Mouse (Mus musculus): ENCODE measurements around the gene Sdf2. TPM values are rescaled to one million over a fixed set of nuclear protein-coding genes. Genes with fewer than 3 reads are reported as not detected.
"Not testable (repeated sequence)": the region's sequence is repeated elsewhere in the genome, so short reads cannot be mapped to it uniquely, and the experiment has no call there.

Gene Sdf2
- polyA plus RNA-seq, 1 experiment from 2014 or later = 43.8 TPM

DNA sequence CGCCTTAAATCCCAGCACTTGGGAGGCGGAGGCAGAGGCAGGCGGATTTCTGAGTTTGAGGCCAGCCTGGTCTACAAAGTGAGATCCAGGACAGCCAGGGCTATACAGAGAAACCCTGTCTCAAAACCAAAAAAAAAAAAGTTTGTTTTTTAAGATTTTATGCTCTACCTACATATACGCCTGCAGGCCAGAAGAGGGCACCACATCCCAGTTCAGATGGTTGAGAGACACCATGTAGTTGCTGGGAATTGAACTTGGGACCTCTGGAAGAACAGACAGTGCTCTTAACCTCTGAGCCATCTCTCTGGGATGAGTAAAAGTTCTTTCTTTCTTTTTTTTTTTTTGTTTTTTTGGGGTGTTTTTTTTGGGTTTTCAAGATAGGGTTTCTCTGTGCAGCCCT is 30.6 kb downstream of the Sdf2 start:
- not testable (repeated sequence) for H3K27ac ChIP-seq; H3K9me3 ChIP-seq (replicated peaks); H3K4me1 ChIP-seq; H3K4me3 ChIP-seq; DNase-seq (ENCODE audit: low spot score); H3K27me3 ChIP-seq (ENCODE audit: low read depth, poor library complexity, severe bottlenecking)
- peaks cover 100% of the 10 kb centered on the region for H3K36me3 ChIP-seq
- 94% methylated on average over 4 of the region's 4 CpGs for WGBS

DNA sequence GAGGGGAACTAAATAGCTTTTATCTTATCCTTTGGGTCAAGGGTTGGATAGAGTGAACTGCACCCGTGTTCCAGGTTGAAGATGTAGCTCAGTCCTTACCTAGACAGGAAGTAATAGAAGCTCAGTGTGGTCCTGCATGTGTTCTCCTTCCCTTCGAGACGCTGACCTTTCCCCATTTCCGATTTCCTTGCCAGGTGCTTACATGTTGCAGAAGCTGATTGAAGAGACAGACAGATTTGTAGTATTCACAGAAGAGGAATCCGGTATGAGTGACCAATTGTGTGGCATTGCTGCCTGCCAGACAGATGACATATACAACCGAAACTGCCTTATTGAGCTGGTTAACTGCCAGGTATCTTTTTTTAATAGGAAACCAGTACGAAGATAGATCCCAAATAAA is 33.3 kb downstream of the Sdf2 start:
- no peaks in the 10 kb centered on the region for H3K4me1 ChIP-seq
- H3K27ac ChIP-seq = no peak overlapping the region
- H3K4me3 ChIP-seq = no peak overlapping the region
- 92% methylated on average over 7 of the region's 7 CpGs for WGBS
- DNase-seq (ENCODE audit: low spot score) = no peak
- no peaks in the 10 kb centered on the region for H3K27me3 ChIP-seq (ENCODE audit: low read depth, poor library complexity, severe bottlenecking)
- no peaks in the 10 kb centered on the region for H3K9me3 ChIP-seq (replicated peaks)
- H3K36me3 ChIP-seq = peaks cover 100% of the 10 kb centered on the region

DNA sequence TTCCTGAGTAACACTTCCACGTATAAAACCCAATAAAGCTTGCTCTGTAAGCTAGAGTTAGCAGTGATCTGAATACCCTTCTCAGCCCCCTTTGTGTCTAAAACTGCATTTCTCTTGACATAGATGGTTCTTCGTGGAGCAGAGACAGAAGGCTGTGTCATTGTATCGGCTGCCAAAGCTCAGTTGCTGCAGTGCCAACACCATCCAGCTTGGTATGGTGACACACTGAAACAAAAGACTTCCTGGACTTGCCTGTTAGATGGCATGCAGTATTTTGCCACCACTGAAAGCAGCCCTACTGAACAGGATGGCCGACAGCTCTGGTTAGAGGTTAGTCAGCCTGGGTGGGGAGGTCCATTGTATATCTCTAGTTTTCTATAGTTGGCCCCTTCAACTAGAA is 34.0 kb downstream of the Sdf2 start:
- H3K4me1 ChIP-seq = no peaks in the 10 kb centered on the region
- DNase-seq (ENCODE audit: low spot score) = no peak
- no peak overlapping the region for H3K27ac ChIP-seq
- 94% methylated on average over 4 of the region's 4 CpGs for WGBS
- no peaks in the 10 kb centered on the region for H3K9me3 ChIP-seq (replicated peaks)
- H3K27me3 ChIP-seq (ENCODE audit: low read depth, poor library complexity, severe bottlenecking) = no peaks in the 10 kb centered on the region
- H3K36me3 ChIP-seq = peaks cover 99% of the 10 kb centered on the region
- H3K4me3 ChIP-seq = no peak overlapping the region

DNA sequence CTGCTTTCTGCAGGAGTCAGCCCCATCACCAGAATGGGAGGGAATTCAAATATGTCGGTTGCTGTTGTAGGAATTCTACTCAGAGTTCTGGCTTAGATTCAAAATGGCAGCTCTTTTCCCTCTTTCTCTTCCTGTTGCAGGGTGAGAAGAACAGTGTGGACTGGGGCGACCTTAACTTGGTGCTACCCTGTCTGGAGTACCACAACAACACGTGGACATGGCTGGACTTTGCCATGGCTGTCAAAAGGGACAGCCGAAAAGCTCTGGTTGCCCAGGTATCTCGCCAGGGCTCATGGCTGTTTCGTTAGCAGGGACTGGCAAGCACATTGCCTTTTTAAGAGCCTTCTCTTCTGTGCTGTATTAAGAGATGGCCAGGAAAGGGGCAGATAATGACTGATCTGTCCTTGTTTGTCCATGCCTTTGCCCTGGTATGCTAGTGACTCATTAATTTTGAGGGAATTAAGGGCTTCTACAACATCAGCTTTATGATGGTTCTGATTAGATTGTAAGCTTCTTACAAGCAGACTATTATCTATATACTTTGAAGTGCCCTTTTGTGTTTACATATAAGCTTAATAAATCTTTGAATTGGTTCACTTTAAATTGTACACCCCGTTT is 43.7 kb downstream of the Sdf2 start:
- Histone ChIP-seq H3K9me3 (replicated peaks) (no peaks in the 10 kb centered on the region), H3K36me3 (peaks cover 95% of the 10 kb centered on the region), H3K4me1 (no peaks in the 10 kb centered on the region), H3K27ac (no peak overlapping the region), H3K27me3 (ENCODE audit: low read depth, poor library complexity, severe bottlenecking) (no peaks in the 10 kb centered on the region), H3K4me3 (no peak overlapping the region)
- no peak for DNase-seq (ENCODE audit: low spot score)
- 94% methylated on average over 7 of the region's 7 CpGs for WGBS

DNA sequence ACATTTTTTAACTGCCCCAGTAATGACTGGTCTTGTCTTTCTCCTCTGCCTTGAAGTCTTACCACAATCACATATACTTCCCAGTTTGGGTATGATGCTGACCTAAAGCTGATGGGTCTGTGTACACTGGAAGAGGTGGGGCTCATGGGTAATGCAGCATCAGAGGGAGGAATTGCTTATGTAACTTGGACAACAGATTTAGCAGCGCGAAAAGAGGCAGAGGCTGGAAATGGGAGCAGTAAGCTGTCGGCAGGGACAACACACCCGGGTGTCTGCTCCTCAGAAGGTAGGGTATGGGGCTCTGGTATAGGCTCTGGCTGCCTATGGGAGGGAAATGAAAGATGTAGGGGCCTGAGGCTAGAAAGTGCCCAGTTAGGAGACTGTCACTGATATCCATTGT is 45.1 kb downstream of the Sdf2 start, which contains the start of gene BC030499:
Gene BC030499 (plus strand): TSS at position 188 of the 400 bp plus-strand sequence.
- Histone ChIP-seq H3K27ac (no peak within 1 kb of the TSS), H3K36me3 (peaks cover 89% of the 10 kb centered on the region), H3K4me1 (no peaks in the 10 kb centered on the region), H3K27me3 (ENCODE audit: low read depth, poor library complexity, severe bottlenecking) (no peaks in the 10 kb centered on the region), H3K9me3 (replicated peaks) (no peaks in the 10 kb centered on the region), H3K4me3 (no peak within 1 kb of the TSS)
- no peak for DNase-seq (ENCODE audit: low spot score)
- 94% methylated on average over 4 of the region's 4 CpGs for WGBS

DNA sequence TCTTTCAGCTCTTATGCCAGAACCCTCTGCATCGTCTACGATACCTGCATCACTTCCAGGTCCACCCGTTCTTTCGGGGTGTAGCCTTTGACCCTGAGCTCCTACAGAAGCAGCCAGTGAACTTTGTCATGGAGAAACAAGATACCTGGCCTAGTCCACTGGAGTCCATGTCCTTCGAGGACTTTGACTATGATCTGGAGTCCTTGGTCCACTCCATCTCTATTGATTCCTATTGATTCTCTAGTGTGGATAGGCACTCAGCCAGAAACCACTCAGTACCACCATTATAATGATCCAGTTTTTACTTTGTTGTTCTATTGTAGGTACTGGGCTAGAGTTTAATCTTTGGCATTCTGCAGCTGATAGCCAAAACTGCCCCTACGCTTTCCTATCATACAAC is 49.0 kb downstream of the Sdf2 start:
- Histone ChIP-seq H3K9me3 (replicated peaks) (no peaks in the 10 kb centered on the region), H3K27ac (no peak overlapping the region), H3K4me1 (no peaks in the 10 kb centered on the region), H3K27me3 (ENCODE audit: low read depth, poor library complexity, severe bottlenecking) (no peaks in the 10 kb centered on the region), H3K36me3 (peaks cover 53% of the 10 kb centered on the region), H3K4me3 (no peak overlapping the region)
- 94% methylated on average over 6 of the region's 6 CpGs for WGBS
- DNase-seq (ENCODE audit: low spot score) = no peak

DNA sequence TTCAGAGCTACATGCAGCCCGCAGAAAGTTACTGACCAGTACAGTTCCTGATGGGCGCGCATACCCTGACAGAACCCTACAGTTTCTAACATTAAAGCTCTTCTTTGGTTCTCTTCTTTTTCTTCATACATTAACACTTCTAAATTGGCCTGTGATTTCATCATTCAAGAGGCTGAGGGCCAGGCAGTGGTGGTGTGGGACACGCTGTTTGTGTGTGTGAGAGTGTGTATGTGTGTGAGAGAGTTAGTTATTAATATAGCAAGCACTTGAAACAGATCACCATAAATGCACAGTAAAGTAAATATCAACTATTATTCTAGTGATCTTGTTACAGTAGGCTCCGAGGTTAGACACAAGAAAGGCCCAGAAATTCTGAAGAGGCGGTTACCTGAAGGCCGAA is 55.4 kb downstream of the Sdf2 start:
- H3K4me1 ChIP-seq = peaks cover 23% of the 10 kb centered on the region
- H3K9me3 ChIP-seq (replicated peaks) = no peaks in the 10 kb centered on the region
- peaks cover 33% of the 10 kb centered on the region for H3K36me3 ChIP-seq
- no peak for DNase-seq (ENCODE audit: low spot score)
- peak overlapping the region; percentile 92 for H3K4me3 ChIP-seq
- H3K27me3 ChIP-seq (ENCODE audit: low read depth, poor library complexity, severe bottlenecking) = no peaks in the 10 kb centered on the region
- 68% methylated on average over 7 of the region's 7 CpGs for WGBS
- peak overlapping the region; percentile 94 for H3K27ac ChIP-seq

DNA sequence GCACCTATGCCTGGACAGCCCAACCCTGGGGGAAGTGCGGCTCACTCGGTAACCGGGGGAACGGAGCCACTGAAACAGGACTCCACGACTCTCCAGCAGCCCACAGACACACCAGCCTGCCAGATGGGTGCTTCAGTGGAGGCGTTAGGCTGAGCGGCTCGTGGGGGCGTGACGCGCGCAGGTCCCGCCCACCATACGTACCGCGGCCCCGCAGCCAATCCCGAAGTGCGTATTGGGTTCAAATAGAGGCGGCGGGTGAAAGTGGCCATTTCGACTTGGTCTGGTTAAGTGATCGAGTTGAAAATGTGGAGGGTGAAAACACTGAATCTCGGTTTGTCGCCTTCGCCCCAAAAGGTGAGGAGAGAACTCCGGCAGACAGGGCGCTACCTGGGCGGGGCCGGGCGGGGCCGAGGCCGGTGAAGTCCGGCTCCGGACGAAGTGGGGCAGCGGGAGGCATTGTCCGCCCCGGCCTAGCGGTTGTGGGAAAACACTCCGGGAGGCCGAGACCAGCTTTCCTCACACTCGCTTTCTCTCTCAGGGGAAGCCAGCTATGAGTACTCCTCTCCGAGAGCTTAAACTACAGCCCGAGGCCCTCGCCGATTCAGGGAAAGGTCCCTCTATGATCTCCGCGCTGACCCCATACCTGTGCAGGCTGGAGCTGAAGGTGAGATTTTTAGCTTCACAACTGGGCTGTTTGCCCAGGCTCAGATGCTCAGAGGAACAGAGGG is 56.0 kb downstream of the Sdf2 start, which contains the start of gene Spag5:
Gene Spag5 (plus strand): TSS at position 173 of the 728 bp plus-strand sequence.
- peaks cover 27% of the 10 kb centered on the region for H3K4me1 ChIP-seq
- under 1% methylated on average over 49 of the region's 49 CpGs for WGBS
- peak within 1 kb of the TSS; percentile 92 for H3K4me3 ChIP-seq
- peak within 1 kb of the TSS; percentile 94 for H3K27ac ChIP-seq
- H3K36me3 ChIP-seq = peaks cover 36% of the 10 kb centered on the region
- H3K27me3 ChIP-seq (ENCODE audit: low read depth, poor library complexity, severe bottlenecking) = no peaks in the 10 kb centered on the region
- peak; percentile 91 for DNase-seq (ENCODE audit: low spot score)
- no peaks in the 10 kb centered on the region for H3K9me3 ChIP-seq (replicated peaks)

Other genes starting within 250 kb of the Sdf2 start
- 16.1 and 17.5 TPM in 2 replicates for gene Dhrs13, start 213.5 kb upstream of the Sdf2 start, polyA plus RNA-seq (2016; fragmentation: Nextera tagmentation; extraction: Ambion mirVana)
- gene Flot2, start 207.8 kb upstream of the Sdf2 start, polyA plus RNA-seq (2016; fragmentation: Nextera tagmentation; extraction: Ambion mirVana) = 58.9 and 64.6 TPM in 2 replicates
- 43.4 and 45.4 TPM in 2 replicates for gene Eral1, start 165.4 kb upstream of the Sdf2 start, polyA plus RNA-seq (2016; fragmentation: Nextera tagmentation; extraction: Ambion mirVana)
- 22.7 and 24.2 TPM in 2 replicates for gene Fam222b, start 151.1 kb upstream of the Sdf2 start, polyA plus RNA-seq (2016; fragmentation: Nextera tagmentation; extraction: Ambion mirVana)
- 178 and 181 TPM in 2 replicates for gene Traf4, start 80.2 kb upstream of the Sdf2 start, polyA plus RNA-seq (2016; fragmentation: Nextera tagmentation; extraction: Ambion mirVana)
- 17.3 and 19.9 TPM in 2 replicates for gene Nek8, start 69.1 kb upstream of the Sdf2 start, polyA plus RNA-seq (2016; fragmentation: Nextera tagmentation; extraction: Ambion mirVana)
- 10.0 and 13.1 TPM in 2 replicates for gene Tlcd1, start 69.0 kb upstream of the Sdf2 start, polyA plus RNA-seq (2016; fragmentation: Nextera tagmentation; extraction: Ambion mirVana)
- gene Rpl23a, start 62.2 kb upstream of the Sdf2 start, polyA plus RNA-seq (2016; fragmentation: Nextera tagmentation; extraction: Ambion mirVana) = 1,157 and 1,293 TPM in 2 replicates
- gene Rab34, start 57.3 kb upstream of the Sdf2 start, polyA plus RNA-seq (2016; fragmentation: Nextera tagmentation; extraction: Ambion mirVana) = 139 and 141 TPM in 2 replicates
- gene Proca1, start 52.4 kb upstream of the Sdf2 start, polyA plus RNA-seq (2016; fragmentation: Nextera tagmentation; extraction: Ambion mirVana) = 0.88 and 1.6 TPM in 2 replicates
- 38.2 and 41.6 TPM in 2 replicates for gene Supt6, start 241 bp downstream of the Sdf2 start, polyA plus RNA-seq (2016; fragmentation: Nextera tagmentation; extraction: Ambion mirVana)
- gene 2610507B11Rik, start 16.0 kb downstream of the Sdf2 start, polyA plus RNA-seq (2016; fragmentation: Nextera tagmentation; extraction: Ambion mirVana) = 63.6 and 68.9 TPM in 2 replicates
- gene BC030499, start 45.1 kb downstream of the Sdf2 start, polyA plus RNA-seq (2016; fragmentation: Nextera tagmentation; extraction: Ambion mirVana) = 0.31 TPM in 2 replicates
- gene Spag5, start 55.8 kb downstream of the Sdf2 start, polyA plus RNA-seq (2016; fragmentation: Nextera tagmentation; extraction: Ambion mirVana) = 72.8 and 84.8 TPM in 2 replicates
- gene Aldoc, start 77.2 kb downstream of the Sdf2 start, polyA plus RNA-seq (2016; fragmentation: Nextera tagmentation; extraction: Ambion mirVana) = 2.0 and 4.3 TPM in 2 replicates
- gene Pigs, start 82.7 kb downstream of the Sdf2 start, polyA plus RNA-seq (2016; fragmentation: Nextera tagmentation; extraction: Ambion mirVana) = 80.3 and 83.6 TPM in 2 replicates
- gene Unc119, start 97.7 kb downstream of the Sdf2 start, polyA plus RNA-seq (2016; fragmentation: Nextera tagmentation; extraction: Ambion mirVana) = 77.9 and 83.0 TPM in 2 replicates
- gene Foxn1, start 140.8 kb downstream of the Sdf2 start, polyA plus RNA-seq (2016; fragmentation: Nextera tagmentation; extraction: Ambion mirVana) = 0.06 TPM in 1 of 2 replicates, not detected in the other
- not detected in 2 replicates for gene Slc13a2, start 176.5 kb downstream of the Sdf2 start, polyA plus RNA-seq (2016; fragmentation: Nextera tagmentation; extraction: Ambion mirVana)
- gene Slc46a1, start 220.0 kb downstream of the Sdf2 start, polyA plus RNA-seq (2016; fragmentation: Nextera tagmentation; extraction: Ambion mirVana) = 15.0 and 18.1 TPM in 2 replicates